Mouse (Mus musculus): ENCODE data around the gene Il13ra1. TPM values are rescaled to one million over a fixed set of nuclear protein-coding genes. Genes with fewer than 3 reads are reported as not detected.

Gene Il13ra1
- polyA plus RNA-seq, 1 experiment from 2014 or later: 2.1 TPM

Other genes with a start within 250 kb of the Il13ra1 start
- 17.9 and 18.1 TPM in 2 replicates for gene Dock11, start 223.3 kb upstream of the Il13ra1 start, polyA plus RNA-seq (2016; fragmentation: Nextera tagmentation; extraction: Ambion mirVana)
- gene Zcchc12, start 83.8 kb downstream of the Il13ra1 start, polyA plus RNA-seq (2016; fragmentation: Nextera tagmentation; extraction: Ambion mirVana): 11.1 and 30.5 TPM in 2 replicates
- 0.84 and 0.88 TPM in 2 replicates for gene Lonrf3, start 216.2 kb downstream of the Il13ra1 start, polyA plus RNA-seq (2016; fragmentation: Nextera tagmentation; extraction: Ambion mirVana)